9 mouse cellular contexts compared by ENCODE assay signal in the genomic region with DNA sequence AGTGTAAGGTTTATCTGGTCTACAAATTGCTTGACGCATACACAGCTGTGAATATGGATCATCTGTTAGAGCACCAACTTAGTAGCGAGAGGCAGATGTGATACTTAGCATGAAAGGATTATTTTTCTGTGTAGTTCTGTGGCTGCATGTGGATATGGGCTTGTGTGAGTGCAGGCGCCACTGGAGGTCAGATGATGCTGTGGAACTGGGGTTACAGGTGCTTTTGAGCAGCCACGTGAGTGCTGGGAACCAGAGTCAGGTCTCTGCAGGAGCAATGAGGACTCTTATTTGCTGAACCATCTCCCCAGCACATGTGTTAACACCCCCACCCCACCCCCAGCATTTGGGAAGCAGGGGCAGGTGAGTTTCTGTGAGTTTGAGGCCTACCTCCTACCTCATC. TPM values are rescaled to one million over a fixed set of nuclear protein-coding genes. Genes with fewer than 3 reads are reported as not detected.
DNase-seq lines count a peak whose midpoint lies in the region; ATAC-seq lines count a peak whose summit lies in the region.
"Had no signal": no experiment of that assay in that cellular context is flagged by ENCODE, and none has a peak within 500 bp of the region (broad histone marks: within the 10 kb centered on the region; RNA-seq: fewer than 3 reads in every experiment).

No protein-coding gene starts in this region.

- peak overlapping the region; percentile 70; the same call in 1 of the 2 replicates for H3K9ac ChIP-seq in neural tube, embryonic 11.5 days (ENCODE audit: low read length)
- peak overlapping the region; percentile 81 for H3K9ac ChIP-seq in forebrain, embryonic 11.5 days (ENCODE audit: low read length)
- 0 out of 2 replicates have a peak overlapping the region, but pooled peaks have one; percentile 11 for H3K9ac ChIP-seq in limb, embryonic 15.5 days
- H3K9ac ChIP-seq in stomach, embryonic 16.5 days (ENCODE audit: low read length) = peak overlapping the region; percentile 87

- H3K4me2 ChIP-seq in neural tube, embryonic 11.5 days (ENCODE audit: low read depth) = peak overlapping the region; percentile 73
- peak overlapping the region; percentile 73 for H3K4me2 ChIP-seq in forebrain, embryonic 11.5 days (ENCODE audit: low read depth, low read length, severe bottlenecking)
- H3K4me2 ChIP-seq in limb, embryonic 15.5 days = peak overlapping the region; percentile 74
- H3K4me2 ChIP-seq in stomach, embryonic 16.5 days (ENCODE audit: low read depth, low read length) = peak overlapping the region; percentile 89

- WGBS in neural tube, embryonic 11.5 days = 70% methylated on average over 4 of the region's 4 CpGs
- 59% methylated on average over 4 of the region's 4 CpGs for WGBS in forebrain, embryonic 11.5 days
- 48% methylated on average over 4 of the region's 4 CpGs for WGBS in limb, embryonic 15.5 days
- 32% methylated on average over 4 of the region's 4 CpGs for WGBS in stomach, embryonic 16.5 days

- H3K27ac ChIP-seq in neural tube, embryonic 11.5 days (ENCODE audit: low read depth, low read length) = no peak overlapping the region
- H3K27ac ChIP-seq in forebrain, embryonic 11.5 days (ENCODE audit: low read depth, low read length) = no peak overlapping the region
- no peak overlapping the region for H3K27ac ChIP-seq in limb, embryonic 15.5 days
- H3K27ac ChIP-seq in stomach, embryonic 16.5 days (ENCODE audit: low read length) = no peak overlapping the region

- no peak for ATAC-seq in neural tube, embryonic 11.5 days (ENCODE audit: insufficient read depth, low FRiP score, low TSS enrichment)
- ATAC-seq in forebrain, embryonic 11.5 days (replicated peaks; ENCODE audit: low FRiP score) = no peak
- ATAC-seq in limb, embryonic 15.5 days (ENCODE audit: insufficient number of reproducible peaks, low FRiP score, low TSS enrichment, low read depth) = no peak
- ATAC-seq in stomach, embryonic 16.5 days (ENCODE audit: insufficient read depth, low FRiP score) = no peak

- DNase-seq in neural tube, embryonic 11.5 days (ENCODE audit: low spot score) = no peak
- no peak for DNase-seq in neural tube, embryonic 10.5 days (ENCODE audit: extremely low spot score, low spot score)
- no peak for DNase-seq in forebrain, embryonic 11.5 days (ENCODE audit: low spot score)
- no peak for DNase-seq in gastrocnemius, postnatal 14 days
- no peak for DNase-seq in natural killer cell, adult 2 months (ENCODE audit: low spot score in 2 of 2)
- DNase-seq: layer of hippocampus, postnatal 36 days; thymus, adult 18-20 months had no signal

- H3K9me3 ChIP-seq in neural tube, embryonic 11.5 days (ENCODE audit: control insufficient read depth, low read length) = no peaks in the 10 kb centered on the region
- no peaks in the 10 kb centered on the region for H3K9me3 ChIP-seq in forebrain, embryonic 11.5 days (ENCODE audit: control insufficient read depth, low read length)
- no peaks in the 10 kb centered on the region for H3K9me3 ChIP-seq in limb, embryonic 15.5 days
- no peaks in the 10 kb centered on the region for H3K9me3 ChIP-seq in stomach, embryonic 16.5 days (replicated peaks; ENCODE audit: control insufficient read depth, low read length)

- peaks cover 2% of the 10 kb centered on the region; the same call in 1 of the 2 replicates for H3K36me3 ChIP-seq in neural tube, embryonic 11.5 days (ENCODE audit: control insufficient read depth, insufficient read depth, low read length)
- peaks cover 14% of the 10 kb centered on the region for H3K36me3 ChIP-seq in forebrain, embryonic 11.5 days (ENCODE audit: control insufficient read depth, insufficient read depth, low read length)
- peaks cover 25% of the 10 kb centered on the region for H3K36me3 ChIP-seq in limb, embryonic 15.5 days
- H3K36me3 ChIP-seq in stomach, embryonic 16.5 days (ENCODE audit: control insufficient read depth, insufficient read depth, low read length) = peaks cover 14% of the 10 kb centered on the region; the same call in 1 of the 2 replicates

- intact Hi-C loops in gastrocnemius, postnatal 14 days (cut with DNase I; ENCODE audit: low total_unique reads) = no loop called here

- H3K4me1 ChIP-seq in neural tube, embryonic 11.5 days (ENCODE audit: control insufficient read depth, insufficient read depth, low read length) = peaks cover 10% of the 10 kb centered on the region
- peaks cover 6% of the 10 kb centered on the region; the same call in 1 of the 2 replicates for H3K4me1 ChIP-seq in forebrain, embryonic 11.5 days (replicated peaks; ENCODE audit: control insufficient read depth, insufficient read depth, low read length)
- peaks cover 9% of the 10 kb centered on the region for H3K4me1 ChIP-seq in limb, embryonic 15.5 days
- peaks cover 8% of the 10 kb centered on the region for H3K4me1 ChIP-seq in stomach, embryonic 16.5 days (ENCODE audit: control insufficient read depth, insufficient read depth, low read length)

- H3K27me3 ChIP-seq in neural tube, embryonic 11.5 days (ENCODE audit: control insufficient read depth, insufficient read depth, low read length) = no peaks in the 10 kb centered on the region
- no peaks in the 10 kb centered on the region for H3K27me3 ChIP-seq in forebrain, embryonic 11.5 days (ENCODE audit: control insufficient read depth, insufficient read depth, low read length)
- H3K27me3 ChIP-seq in limb, embryonic 15.5 days = no peaks in the 10 kb centered on the region
- H3K27me3 ChIP-seq in stomach, embryonic 16.5 days (ENCODE audit: control insufficient read depth, insufficient read depth, low read length) = no peaks in the 10 kb centered on the region

- peak overlapping the region; percentile 93 for H3K4me3 ChIP-seq in neural tube, embryonic 11.5 days (ENCODE audit: low read depth, low read length)
- peak overlapping the region; percentile 87 for H3K4me3 ChIP-seq in forebrain, embryonic 11.5 days (ENCODE audit: low read depth, low read length)
- peak overlapping the region; percentile 89 for H3K4me3 ChIP-seq in limb, embryonic 15.5 days
- H3K4me3 ChIP-seq in stomach, embryonic 16.5 days (replicated peaks; ENCODE audit: low read length) = peak overlapping the region; percentile 91

RNA-seq across cellular contexts. Expression of a gene that starts 1.1 kb away (rescaled TPM):
- 147 and 162 TPM in 2 replicates for polyA plus RNA-seq in neural tube, embryonic 11.5 days (2014; fragmentation: Nextera tagmentation; extraction: Ambion mirVana)
- polyA plus RNA-seq in forebrain, embryonic 11.5 days (2014; fragmentation: Nextera tagmentation; extraction: Ambion mirVana) = 184 and 186 TPM in 2 replicates
- polyA plus RNA-seq in limb, embryonic 15.5 days (2015; fragmentation: Nextera tagmentation; extraction: Ambion mirVana) = 140 and 141 TPM in 2 replicates
- 164 and 166 TPM in 2 replicates for polyA plus RNA-seq in stomach, embryonic 16.5 days (2015; fragmentation: Nextera tagmentation; extraction: Ambion mirVana)
- 100 to 1,000 TPM; 166 to 179 TPM for total RNA-seq in gastrocnemius, postnatal 14 days (2021)

RNA-seq across cellular contexts. Expression of a gene that starts 28.1 kb away (rescaled TPM):
- polyA plus RNA-seq in neural tube, embryonic 11.5 days (2014; fragmentation: Nextera tagmentation; extraction: Ambion mirVana) = 30.2 and 32.6 TPM in 2 replicates
- polyA plus RNA-seq in forebrain, embryonic 11.5 days (2014; fragmentation: Nextera tagmentation; extraction: Ambion mirVana) = 27.2 and 31.1 TPM in 2 replicates
- polyA plus RNA-seq in limb, embryonic 15.5 days (2015; fragmentation: Nextera tagmentation; extraction: Ambion mirVana) = 26.0 and 34.0 TPM in 2 replicates
- 55.9 and 73.5 TPM in 2 replicates for polyA plus RNA-seq in stomach, embryonic 16.5 days (2015; fragmentation: Nextera tagmentation; extraction: Ambion mirVana)
- 10 to 100 TPM in 1 of 2 experiments, 1 to 10 TPM in 1; 9.0 to 10.2 TPM for total RNA-seq in gastrocnemius, postnatal 14 days (2021)

Comparison
In these comparisons a context has a peak if more than half of its experiments do, and no peak if none do; other contexts are left out.
1. H3K9ac ChIP-seq: peak in every context shown above with its lines; median percentile 87 in stomach, embryonic 16.5 days; 81 in forebrain, embryonic 11.5 days; 70 in neural tube, embryonic 11.5 days; 11 in limb, embryonic 15.5 days.